Mouse (Mus musculus): Measurements from ENCODE around the gene Pdpk1.
"Not testable (repeated sequence)": the region's sequence is repeated elsewhere in the genome, so short reads cannot be mapped to it uniquely, and the experiment has no call there.

DNA sequence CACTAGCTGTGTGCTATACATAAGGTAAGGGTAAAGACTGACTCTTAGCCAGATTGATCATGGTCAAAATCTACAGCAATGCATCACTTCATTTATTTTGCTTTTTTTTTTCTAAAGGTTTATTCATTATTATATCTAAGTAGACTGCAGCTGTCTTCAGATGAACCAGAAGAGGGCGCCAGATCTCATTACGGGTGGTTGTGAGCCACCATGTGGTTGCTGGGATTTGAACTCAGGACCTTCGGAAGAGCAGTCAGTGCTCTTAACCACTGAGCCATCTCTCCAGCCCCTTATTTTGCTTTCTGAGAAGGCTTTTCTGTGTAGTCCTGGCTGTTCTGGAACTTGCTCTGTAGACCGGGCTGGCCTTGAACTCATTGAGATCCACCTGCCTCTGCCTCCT lies 17.8 kb downstream of the Pdpk1 start:
- TF ChIP-seq CTCF (IDR thresholded peaks at IDR 0.05; ENCODE audit: low read depth) = peak; percentile 41
- not testable (repeated sequence) for TF ChIP-seq EP300 (optimal IDR thresholded peaks at IDR 0.05)
